Mouse (Mus musculus): Measurements from ENCODE around the gene Rnf212.
"Not testable (repeated sequence)": the region's sequence is repeated elsewhere in the genome, so short reads cannot be mapped to it uniquely, and the experiment has no call there.

- TF ChIP-seq POLR2A (IDR thresholded peaks at IDR 0.05; ENCODE audit: low read depth, low read length); UBTF (IDR thresholded peaks at IDR 0.05; ENCODE audit: low read depth, low read length); CTCF (conservative IDR thresholded peaks at IDR 0.05 in 1 of 2, IDR thresholded peaks at IDR 0.05 in 1 of 2; ENCODE audit: low read depth in 2 of 2, low read length in 2 of 2); RCOR1 (conservative IDR thresholded peaks at IDR 0.05; ENCODE audit: low read depth, low read length); EP300 (IDR thresholded peaks at IDR 0.05; ENCODE audit: low read length); ZNF384 (IDR thresholded peaks at IDR 0.05; ENCODE audit: low read depth, low read length); E2F4 (IDR thresholded peaks at IDR 0.05; ENCODE audit: insufficient replicate concordance, low read depth, low read length); USF1 (IDR thresholded peaks at IDR 0.05; ENCODE audit: low read depth, low read length); JUN (IDR thresholded peaks at IDR 0.05; ENCODE audit: insufficient read depth, low read depth, low read length); USF2 (conservative IDR thresholded peaks at IDR 0.05; ENCODE audit: low read depth, low read length); ZMIZ1 (IDR thresholded peaks at IDR 0.05; ENCODE audit: low read depth, low read length); NELFE (IDR thresholded peaks at IDR 0.05; ENCODE audit: low read depth, low read length); TBP (conservative IDR thresholded peaks at IDR 0.05; ENCODE audit: low read depth, low read length); ZKSCAN1 (IDR thresholded peaks at IDR 0.05; ENCODE audit: borderline replicate concordance, low read depth, low read length): not testable (repeated sequence)
These were observed 20.5 kb upstream of the Rnf212 start, which contains the start of gene Tmed11 for GRCm38 (mm10) chr5:108795263-108795662.

Measured in CH12.LX (cell line).